Mouse (Mus musculus) urinary bladder, adult 2 months (tissue): ENCODE results near the gene Git1. TPM values are rescaled to one million over a fixed set of nuclear protein-coding genes. Genes with fewer than 3 reads are reported as not detected.
"Not testable (repeated sequence)": the region's sequence is repeated elsewhere in the genome, so short reads cannot be mapped to it uniquely, and the experiment has no call there.

Experiments used
- DNase-seq: peaks from one replicate; pipeline ENCODE4 v3.0.0; 2022; ENCODE audit warnings: low spot score
- polyA plus RNA-seq: library from polyadenylated mRNA; depleted of rRNA; stranded (reverse); fragments of >200 nt; gene quantifications from 2 replicates; pipeline ENCODE4 v1.2.3, GENCODE M21; 2012; rRNA removed

Gene Git1
- polyA plus RNA-seq, 1 experiment: 24.7 TPM

DNA sequence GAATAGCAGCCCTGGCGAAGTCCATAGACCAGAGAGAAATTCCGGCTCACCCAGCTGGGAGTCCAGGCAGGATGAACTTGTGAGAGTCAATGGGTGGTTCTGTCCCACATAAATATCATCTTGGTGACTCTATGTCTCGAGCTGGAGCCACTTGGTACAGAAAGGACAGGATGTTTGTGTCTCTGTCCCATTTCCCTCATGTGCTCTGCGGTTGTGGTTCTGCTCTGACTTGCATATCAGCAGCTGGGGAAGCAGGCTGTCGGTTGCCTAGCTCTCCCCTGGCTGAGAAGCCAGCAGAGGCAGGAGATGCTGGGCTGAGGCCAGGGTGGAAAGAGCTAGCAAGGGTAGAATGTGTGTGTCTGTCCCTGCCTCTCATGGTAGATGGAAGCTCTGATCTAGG is 25.7 kb downstream of the Git1 start, which contains the start of gene Gm10392:
Gene Gm10392, minus strand, starts transcription at position 156 of the 400 bp plus-strand sequence.
- no peak for DNase-seq

- no peak for DNase-seq
Observed at GRCm38 (mm10) chr11:77520601-77521529, 27.5 kb downstream of the Git1 start.

GRCm38 (mm10) chr11:77525804-77526486 is 32.6 kb downstream of the Git1 start:
- no peak for DNase-seq

- DNase-seq: not testable (repeated sequence)
Observed at GRCm38 (mm10) chr11:77528420-77528819, 35.1 kb downstream of the Git1 start.

DNA sequence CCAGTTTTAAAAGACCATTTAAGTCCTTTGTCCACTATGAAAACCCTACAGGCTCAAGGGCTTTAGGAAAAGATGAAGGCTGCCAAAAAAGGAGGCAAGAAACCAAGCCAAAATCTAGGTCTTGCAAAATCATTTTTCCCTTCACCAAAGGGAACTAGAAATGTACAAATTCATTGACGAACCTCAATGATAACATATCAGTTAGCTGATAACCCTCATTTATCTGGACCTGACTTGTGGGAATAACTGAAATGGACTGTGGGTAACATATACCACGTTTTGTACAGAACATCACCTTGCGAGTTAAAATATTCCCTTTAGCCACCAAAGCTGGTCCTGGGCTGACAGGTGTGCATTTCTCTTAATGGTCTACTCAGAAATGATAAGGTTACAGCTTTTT is 36.3 kb downstream of the Git1 start:
- no peak for DNase-seq

DNA sequence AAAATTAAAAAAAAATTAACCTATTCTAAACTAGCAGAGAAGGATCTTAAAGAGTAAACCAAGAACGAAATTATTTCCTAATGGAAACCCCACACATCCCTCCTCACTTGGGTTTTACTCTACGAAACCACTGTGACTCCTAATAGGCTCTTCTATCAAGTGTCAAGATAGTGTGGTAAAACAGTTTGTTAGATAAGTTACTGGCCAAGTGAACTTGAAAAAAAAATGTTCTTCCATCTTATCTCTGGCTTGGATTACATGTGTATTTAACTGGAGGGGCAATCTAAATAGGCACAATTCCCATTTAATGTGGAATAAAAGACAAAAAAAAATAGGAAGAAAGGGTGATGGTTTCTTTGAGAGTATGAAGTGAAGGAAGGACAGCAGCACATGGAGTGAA is 37.5 kb downstream of the Git1 start:
- DNase-seq: no peak

- DNase-seq: no peak
Observed at GRCm38 (mm10) chr11:77532202-77532846, 39.0 kb downstream of the Git1 start.

DNA sequence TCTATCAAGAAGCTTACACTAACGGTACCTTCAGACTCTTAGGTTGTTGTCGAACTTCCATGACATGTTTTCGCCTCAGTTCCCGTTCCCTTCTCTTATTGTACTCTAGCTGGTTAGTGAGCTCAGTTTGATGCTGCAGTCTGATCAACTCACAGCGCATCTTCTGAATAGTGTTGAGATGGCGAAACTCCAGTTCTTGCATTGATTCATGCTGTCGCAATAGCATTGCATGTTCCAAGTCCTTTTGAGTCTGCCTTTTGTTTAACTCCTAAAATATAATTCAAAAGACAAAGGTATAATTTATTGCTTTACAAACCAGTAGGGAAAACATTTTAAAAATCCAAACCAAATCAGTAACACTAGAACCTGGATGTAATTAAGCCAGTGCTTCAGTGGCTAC is 51.9 kb downstream of the Git1 start:
- no peak for DNase-seq

Other genes with a start within 250 kb of the Git1 start
- gene Coro6, start 31.2 kb upstream of the Git1 start, polyA plus RNA-seq: 16.2 and 19.9 TPM in 2 replicates
- 21.8 and 22.3 TPM in 2 replicates for gene Ankrd13b, start 3.9 kb upstream of the Git1 start, polyA plus RNA-seq
- 0.71 and 1.1 TPM in 2 replicates for gene Abhd15, start 21.6 kb downstream of the Git1 start, polyA plus RNA-seq
- 20.9 and 21.0 TPM in 2 replicates for gene Trp53i13, start 22.4 kb downstream of the Git1 start, polyA plus RNA-seq
- not detected in 2 replicates for gene Gm10392, start 25.6 kb downstream of the Git1 start, polyA plus RNA-seq
- 17.3 and 18.1 TPM in 2 replicates for gene Taok1, start 114.3 kb downstream of the Git1 start, polyA plus RNA-seq
- gene Nufip2, start 192.6 kb downstream of the Git1 start, polyA plus RNA-seq: 16.4 and 19.3 TPM in 2 replicates
- not detected in 2 replicates for gene Cryba1, start 231.7 kb downstream of the Git1 start, polyA plus RNA-seq